Mouse (Mus musculus) E14TG2a.4 (cell line): ENCODE measurements at regions not wholly inside any gene's neighbourhood (a gene's known extent, or its start where the extent isn't known, plus 50 kb on each side); places are given as distances from the start of the nearest gene placed in this dataset.

Source experiments
- H3K27me3 ChIP-seq: 2 replicates; pipeline ENCODE4 v1.6.1; 2014; ENCODE audit warnings: low read length, control low read depth; ENCODE audit not compliant: insufficient read depth
- H3K36me3 ChIP-seq: 2 replicates; pipeline ENCODE4 v1.6.1; 2014; ENCODE audit warnings: low read length, control low read depth; ENCODE audit not compliant: insufficient read depth
- H3K4me1 ChIP-seq: replicated peaks from 2 replicates; pipeline ENCODE4 v1.6.1; 2014; ENCODE audit warnings: low read depth, low read length, control low read depth
- H3K4me3 ChIP-seq: replicated peaks from 2 replicates; pipeline ENCODE4 v1.5.1; 2014; ENCODE audit warnings: mild to moderate bottlenecking, low read length
- H3K9me3 ChIP-seq: 2 replicates; pipeline ENCODE4 v1.6.1; 2014; ENCODE audit warnings: low read length, control low read depth
- CTCF ChIP-seq: conservative IDR thresholded peaks from 2 replicates; pipeline ENCODE4 v1.5.1; 2014; ENCODE audit warnings: low read length
- NANOG ChIP-seq: IDR thresholded peaks from 2 replicates; pipeline ENCODE4 v1.6.1; 2014; ENCODE audit warnings: borderline replicate concordance, low read length, mixed read lengths
- POU5F1 ChIP-seq: IDR thresholded peaks from 2 replicates; pipeline ENCODE4 v1.6.1; 2014; ENCODE audit warnings: low read length, borderline replicate concordance

GRCm38 (mm10) chr3:137568580-137569313 is 52.7 kb upstream of the Ddit4l start:
- peaks cover 14% of the 10 kb centered on the region; the same call in 1 of the 2 replicates for H3K9me3 ChIP-seq
- H3K4me3 ChIP-seq, result no peak overlapping the region
- no peaks in the 10 kb centered on the region for H3K36me3 ChIP-seq
- TF ChIP-seq CTCF, result no peak
- no peak for TF ChIP-seq NANOG
- no peak for TF ChIP-seq POU5F1
- H3K4me1 ChIP-seq, result no peaks in the 10 kb centered on the region
- H3K27me3 ChIP-seq, result no peaks in the 10 kb centered on the region
